Mouse (Mus musculus): Measurements from ENCODE around the gene Slc17a9. TPM values are rescaled to one million over a fixed set of nuclear protein-coding genes. Genes with fewer than 3 reads are reported as not detected.

Gene Slc17a9
- polyA plus RNA-seq, 1 experiment = 16.0 TPM

DNA sequence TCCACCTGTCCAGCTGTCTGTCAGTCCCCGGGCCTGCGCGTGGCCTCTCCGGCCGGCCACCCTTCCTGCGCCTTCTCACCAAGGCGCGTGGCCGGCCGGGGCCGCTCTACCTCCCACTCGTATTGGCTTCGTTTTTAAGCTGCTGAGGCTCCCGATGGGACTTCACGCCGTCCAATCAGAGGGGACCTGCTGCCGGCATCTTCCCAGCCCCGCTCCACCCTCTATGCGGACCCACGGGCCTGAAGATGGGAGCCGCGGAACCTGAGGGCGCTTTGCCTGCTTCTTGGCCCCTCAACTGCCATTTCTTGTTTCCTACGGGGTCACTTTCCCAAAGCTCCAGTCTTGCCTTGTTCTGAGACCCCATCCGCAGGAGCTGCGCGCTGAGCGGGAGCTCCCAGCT is 51.7 kb downstream of the Slc17a9 start, which contains the start of gene Bhlhe23:
Gene Bhlhe23, minus strand, starts transcription at position 108 of the 400 bp plus-strand sequence.
- Histone ChIP-seq H3K4me3 (ENCODE audit: control insufficient read depth, low read depth, low read length) (peak within 1 kb of the TSS; percentile 47), H3K27ac (ENCODE audit: control insufficient read depth, insufficient read depth, low read depth, low read length) (no peak within 1 kb of the TSS), H3K27me3 (ENCODE audit: control insufficient read depth, insufficient read depth, low read length) (peaks cover 3% of the 10 kb centered on the region; the same call in 1 of the 2 replicates), H3K4me1 (ENCODE audit: control insufficient read depth, insufficient read depth, low read length) (peaks cover 2% of the 10 kb centered on the region; the same call in 1 of the 2 replicates), H3K36me3 (ENCODE audit: control insufficient read depth, insufficient read depth, low read length) (no peaks in the 10 kb centered on the region)
- no peak for TF ChIP-seq CTCF (IDR thresholded peaks at IDR 0.05; ENCODE audit: control insufficient read depth, insufficient read depth, insufficient replicate concordance, low read depth, low read length)
- TF ChIP-seq POLR2A (IDR thresholded peaks at IDR 0.05; ENCODE audit: control insufficient read depth, low read depth, low read length) = no peak

DNA sequence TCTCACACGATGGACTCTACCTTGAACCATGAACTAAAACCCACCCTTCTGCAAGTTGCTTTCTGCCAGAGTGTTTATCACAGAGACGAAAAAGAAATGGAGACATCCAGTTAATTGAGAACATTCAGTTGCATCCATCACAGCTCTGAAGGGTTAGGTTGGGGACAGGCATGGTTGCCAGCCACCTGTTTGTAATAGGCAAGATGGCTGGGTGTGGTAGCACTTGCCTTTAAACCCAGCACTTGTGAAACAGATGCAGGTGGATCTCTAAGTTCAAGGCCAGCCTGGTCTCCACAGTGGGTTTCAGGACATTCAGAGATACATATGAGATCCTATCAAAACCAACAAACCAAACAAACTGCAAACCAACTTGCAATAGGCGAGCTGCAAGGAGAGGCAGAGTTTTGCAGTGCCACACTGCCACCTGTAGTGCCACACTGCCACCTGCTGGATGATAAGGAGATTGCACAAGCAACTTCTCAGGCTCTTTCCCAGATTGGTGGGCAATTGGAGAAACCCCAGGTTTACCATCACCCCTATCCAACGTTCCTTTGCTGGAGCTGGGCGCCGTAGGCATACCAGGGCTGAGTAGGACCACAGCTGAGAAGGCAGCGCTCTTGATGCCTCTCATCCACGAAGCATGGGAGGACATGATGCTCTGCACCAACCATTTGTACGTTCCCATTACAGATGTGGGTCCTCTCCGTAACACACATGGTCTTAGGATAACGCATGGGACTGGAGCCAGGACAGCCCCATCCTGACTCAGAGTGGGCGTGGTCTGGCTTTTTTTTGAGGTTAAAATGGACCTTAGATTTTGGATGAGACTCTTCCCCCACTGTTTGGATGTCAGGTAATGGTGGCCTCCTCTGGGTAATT is 54.4 kb downstream of the Slc17a9 start:
- TF ChIP-seq CTCF (IDR thresholded peaks at IDR 0.05; ENCODE audit: control insufficient read depth, insufficient read depth, insufficient replicate concordance, low read depth, low read length) = peak; percentile 97
- no peak for TF ChIP-seq POLR2A (IDR thresholded peaks at IDR 0.05; ENCODE audit: control insufficient read depth, low read depth, low read length)
- Histone ChIP-seq H3K4me1 (ENCODE audit: control insufficient read depth, insufficient read depth, low read length) (peaks cover 2% of the 10 kb centered on the region; the same call in 1 of the 2 replicates), H3K4me3 (ENCODE audit: control insufficient read depth, low read depth, low read length) (no peak overlapping the region), H3K27ac (ENCODE audit: control insufficient read depth, insufficient read depth, low read depth, low read length) (no peak overlapping the region), H3K27me3 (ENCODE audit: control insufficient read depth, insufficient read depth, low read length) (peaks cover 3% of the 10 kb centered on the region; the same call in 1 of the 2 replicates), H3K36me3 (ENCODE audit: control insufficient read depth, insufficient read depth, low read length) (no peaks in the 10 kb centered on the region)

- H3K36me3 ChIP-seq (ENCODE audit: control insufficient read depth, insufficient read depth, low read length) = no peaks in the 10 kb centered on the region
Observed at GRCm38 (mm10) chr2:180780282-180780681, 55.2 kb downstream of the Slc17a9 start.

GRCm38 (mm10) chr2:180786732-180787131 is 61.7 kb downstream of the Slc17a9 start:
- H3K36me3 ChIP-seq (ENCODE audit: control insufficient read depth, insufficient read depth, low read length) = no peaks in the 10 kb centered on the region
- peaks cover 2% of the 10 kb centered on the region for H3K4me1 ChIP-seq (ENCODE audit: control insufficient read depth, insufficient read depth, low read length)
- TF ChIP-seq POLR2A (IDR thresholded peaks at IDR 0.05; ENCODE audit: control insufficient read depth, low read depth, low read length) = no peak
- TF ChIP-seq CTCF (IDR thresholded peaks at IDR 0.05; ENCODE audit: control insufficient read depth, insufficient read depth, insufficient replicate concordance, low read depth, low read length) = no peak
- no peak overlapping the region for H3K27ac ChIP-seq (ENCODE audit: control insufficient read depth, insufficient read depth, low read depth, low read length)
- H3K27me3 ChIP-seq (ENCODE audit: control insufficient read depth, insufficient read depth, low read length) = no peaks in the 10 kb centered on the region
- no peak overlapping the region for H3K4me3 ChIP-seq (ENCODE audit: control insufficient read depth, low read depth, low read length)

More at GRCm38 (mm10) chr2:180780282-180780681, 55.2 kb downstream of the Slc17a9 start:
- TF ChIP-seq CTCF (IDR thresholded peaks at IDR 0.05; ENCODE audit: control insufficient read depth, insufficient read depth, insufficient replicate concordance, low read depth, low read length) = no peak
- no peak for TF ChIP-seq POLR2A (IDR thresholded peaks at IDR 0.05; ENCODE audit: control insufficient read depth, low read depth, low read length)
- Histone ChIP-seq H3K27me3 (ENCODE audit: control insufficient read depth, insufficient read depth, low read length) (peaks cover 1% of the 10 kb centered on the region; the same call in 1 of the 2 replicates), H3K4me1 (ENCODE audit: control insufficient read depth, insufficient read depth, low read length) (peaks cover 2% of the 10 kb centered on the region; the same call in 1 of the 2 replicates), H3K27ac (ENCODE audit: control insufficient read depth, insufficient read depth, low read depth, low read length) (no peak overlapping the region), H3K4me3 (ENCODE audit: control insufficient read depth, low read depth, low read length) (no peak overlapping the region)

- peaks cover 2% of the 10 kb centered on the region for H3K4me1 ChIP-seq (ENCODE audit: control insufficient read depth, insufficient read depth, low read length)
- H3K27me3 ChIP-seq (ENCODE audit: control insufficient read depth, insufficient read depth, low read length) = no peaks in the 10 kb centered on the region
- no peaks in the 10 kb centered on the region for H3K36me3 ChIP-seq (ENCODE audit: control insufficient read depth, insufficient read depth, low read length)
- H3K27ac ChIP-seq (ENCODE audit: control insufficient read depth, insufficient read depth, low read depth, low read length) = no peak overlapping the region
- H3K4me3 ChIP-seq (ENCODE audit: control insufficient read depth, low read depth, low read length) = no peak overlapping the region
- TF ChIP-seq POLR2A (IDR thresholded peaks at IDR 0.05; ENCODE audit: control insufficient read depth, low read depth, low read length) = no peak
- no peak for TF ChIP-seq CTCF (IDR thresholded peaks at IDR 0.05; ENCODE audit: control insufficient read depth, insufficient read depth, insufficient replicate concordance, low read depth, low read length)
Observed at GRCm38 (mm10) chr2:180787566-180788232, 62.6 kb downstream of the Slc17a9 start.

GRCm38 (mm10) chr2:180788386-180788785 is 63.3 kb downstream of the Slc17a9 start:
- no peak overlapping the region for H3K27ac ChIP-seq (ENCODE audit: control insufficient read depth, insufficient read depth, low read depth, low read length)
- no peaks in the 10 kb centered on the region for H3K27me3 ChIP-seq (ENCODE audit: control insufficient read depth, insufficient read depth, low read length)
- H3K4me3 ChIP-seq (ENCODE audit: control insufficient read depth, low read depth, low read length) = no peak overlapping the region
- no peaks in the 10 kb centered on the region for H3K36me3 ChIP-seq (ENCODE audit: control insufficient read depth, insufficient read depth, low read length)
- H3K4me1 ChIP-seq (ENCODE audit: control insufficient read depth, insufficient read depth, low read length) = peaks cover 2% of the 10 kb centered on the region
- TF ChIP-seq POLR2A (IDR thresholded peaks at IDR 0.05; ENCODE audit: control insufficient read depth, low read depth, low read length) = no peak
- no peak for TF ChIP-seq CTCF (IDR thresholded peaks at IDR 0.05; ENCODE audit: control insufficient read depth, insufficient read depth, insufficient replicate concordance, low read depth, low read length)

DNA sequence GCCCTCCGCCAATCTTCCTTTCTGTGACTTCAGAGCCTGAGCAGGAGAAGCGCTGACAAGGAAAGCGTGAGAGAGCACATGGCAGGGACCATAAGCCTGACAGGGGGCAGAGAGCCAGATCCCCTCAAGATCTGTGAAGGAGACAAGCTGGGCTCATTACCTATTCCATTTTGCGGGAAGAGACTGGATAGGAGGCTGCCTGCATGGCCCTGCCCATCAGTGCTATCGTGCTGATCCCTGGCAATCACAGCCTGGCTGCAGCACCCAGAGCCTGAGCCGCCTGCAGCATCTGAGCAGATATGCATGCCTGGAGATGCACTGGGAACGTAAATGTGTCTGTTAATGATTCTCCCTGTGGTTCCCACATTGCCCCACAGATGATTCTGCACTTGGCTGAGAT is 63.8 kb downstream of the Slc17a9 start:
- peaks cover 2% of the 10 kb centered on the region for H3K4me1 ChIP-seq (ENCODE audit: control insufficient read depth, insufficient read depth, low read length)
- no peak overlapping the region for H3K27ac ChIP-seq (ENCODE audit: control insufficient read depth, insufficient read depth, low read depth, low read length)
- H3K36me3 ChIP-seq (ENCODE audit: control insufficient read depth, insufficient read depth, low read length) = no peaks in the 10 kb centered on the region
- no peaks in the 10 kb centered on the region for H3K27me3 ChIP-seq (ENCODE audit: control insufficient read depth, insufficient read depth, low read length)
- no peak for TF ChIP-seq POLR2A (IDR thresholded peaks at IDR 0.05; ENCODE audit: control insufficient read depth, low read depth, low read length)
- no peak overlapping the region for H3K4me3 ChIP-seq (ENCODE audit: control insufficient read depth, low read depth, low read length)
